Mouse (Mus musculus) T-cell, adult 2 months (primary cell): Measurements from ENCODE around the gene Sycp2.

Experiments
- DNase-seq: peaks from one replicate; pipeline ENCODE4 v3.0.0; 2022; ENCODE audit warnings: low spot score

Gene Sycp2

GRCm38 (mm10) chr2:178407053-178407815, at the start of gene Sycp2:
Gene Sycp2 (minus strand): TSS chr2:178407685.
- DNase-seq, result no peak

- no peak for DNase-seq
These were observed 47.4 kb upstream of the Sycp2 start for GRCm38 (mm10) chr2:178454664-178455516.

GRCm38 (mm10) chr2:178450961-178451360, 43.5 kb upstream of the Sycp2 start:
- DNase-seq, result no peak

- DNase-seq, result no peak
These were observed 42.8 kb upstream of the Sycp2 start for GRCm38 (mm10) chr2:178450236-178450635.

- DNase-seq, result no peak
These were observed 41.9 kb upstream of the Sycp2 start for GRCm38 (mm10) chr2:178449386-178449785.

- no peak for DNase-seq
These were observed 29.8 kb upstream of the Sycp2 start for GRCm38 (mm10) chr2:178437311-178437710.

- DNase-seq, result no peak
These were observed 26.4 kb upstream of the Sycp2 start for GRCm38 (mm10) chr2:178433903-178434302.

- DNase-seq, result no peak
These were observed 26.0 kb upstream of the Sycp2 start for GRCm38 (mm10) chr2:178433495-178433894.

GRCm38 (mm10) chr2:178430231-178430630, 22.7 kb upstream of the Sycp2 start, which contains the start of gene Cdh26:
Gene Cdh26 (plus strand): TSS chr2:178430531.
- no peak for DNase-seq

GRCm38 (mm10) chr2:178429426-178429825, 21.9 kb upstream of the Sycp2 start:
- no peak for DNase-seq

- DNase-seq, result no peak
These were observed 21.2 kb upstream of the Sycp2 start for GRCm38 (mm10) chr2:178428676-178429075.

GRCm38 (mm10) chr2:178428183-178428582, 20.7 kb upstream of the Sycp2 start:
- DNase-seq, result no peak

GRCm38 (mm10) chr2:178427181-178427580, 19.7 kb upstream of the Sycp2 start:
- no peak for DNase-seq

GRCm38 (mm10) chr2:178426229-178426628, 18.7 kb upstream of the Sycp2 start:
- no peak for DNase-seq

- no peak for DNase-seq
These were observed 15.7 kb upstream of the Sycp2 start for GRCm38 (mm10) chr2:178423223-178423622.

- DNase-seq, result no peak
These were observed 14.7 kb upstream of the Sycp2 start for GRCm38 (mm10) chr2:178422186-178422585.

- DNase-seq, result no peak
These were observed 14.1 kb upstream of the Sycp2 start for GRCm38 (mm10) chr2:178421603-178422002.

- DNase-seq, result no peak
These were observed 13.1 kb upstream of the Sycp2 start for GRCm38 (mm10) chr2:178420576-178420975.

- no peak for DNase-seq
These were observed 9.5 kb upstream of the Sycp2 start for GRCm38 (mm10) chr2:178416970-178417369.

- DNase-seq, result no peak
These were observed 8.9 kb upstream of the Sycp2 start for GRCm38 (mm10) chr2:178416427-178416826.

GRCm38 (mm10) chr2:178415150-178415448, 7.6 kb upstream of the Sycp2 start:
- no peak for DNase-seq

GRCm38 (mm10) chr2:178414261-178415149, 7.0 kb upstream of the Sycp2 start, which contains the start of the genes Ppp1r3d and Fam217b:
Gene Ppp1r3d (minus strand): TSS chr2:178414472.
Gene Fam217b (plus strand): TSS chr2:178414524.
- DNase-seq, result no peak
